Mouse (Mus musculus) MEL (cell line): ENCODE data around the gene Ndst4. TPM values are rescaled to one million over a fixed set of nuclear protein-coding genes. Genes with fewer than 3 reads are reported as not detected.

Source experiments
- DNase-seq: peaks from one replicate; pipeline ENCODE4 v3.0.0; 2011; ENCODE audit warnings: low read depth, low spot score
- H3K27ac ChIP-seq: 2 replicates; pipeline ENCODE4 v1.5.1; 2012; ENCODE audit warnings: low read depth, mild to moderate bottlenecking, control low read depth, low read length, moderate library complexity; ENCODE audit not compliant: control insufficient read depth
- H3K27me3 ChIP-seq, 2 experiments: fragments of 150-350 bp in 1 of 2; sonication (generic) in 1 of 2; 2 replicates each; pipeline ENCODE4 v1.6.1; 2012; ENCODE audit warnings: low read length in 2 of 2, mild to moderate bottlenecking in 2 of 2, improper control_type of control experiment in 1 of 2, moderate library complexity in 1 of 2; ENCODE audit not compliant: insufficient read depth in 2 of 2, control insufficient read depth in 1 of 2
- H3K36me3 ChIP-seq, 2 experiments: 2 replicates each; pipeline ENCODE4 v1.6.1; 2012 to 2014; ENCODE audit warnings: low read length in 2 of 2, improper control_type of control experiment in 1 of 2, inconsistent platforms in 1 of 2, mild to moderate bottlenecking in 1 of 2; ENCODE audit not compliant: insufficient read depth in 2 of 2, control insufficient read depth in 1 of 2
- H3K4me1 ChIP-seq, 2 experiments: fragments of 150-350 bp in 1 of 2; sonication (generic) in 1 of 2; 2 replicates each; pipeline ENCODE4 v1.6.1; 2012; ENCODE audit warnings: low read length in 2 of 2, improper control_type of control experiment in 1 of 2, mild to moderate bottlenecking in 1 of 2; ENCODE audit not compliant: insufficient read depth in 2 of 2, control insufficient read depth in 1 of 2
- H3K4me3 ChIP-seq, 2 experiments: fragments of 150-350 bp in 1 of 2; sonication (generic) in 1 of 2; 2 replicates each; pipeline ENCODE4 v1.5.1; 2012; ENCODE audit warnings: low read depth in 2 of 2, low read length in 2 of 2, mild to moderate bottlenecking in 2 of 2, moderate library complexity in 2 of 2, control low read depth in 1 of 2, improper control_type of control experiment in 1 of 2; ENCODE audit not compliant: control insufficient read depth in 1 of 2, insufficient read depth in 1 of 2
- H3K79me2 ChIP-seq: 2 replicates; pipeline ENCODE4 v1.6.1; 2012; ENCODE audit warnings: mild to moderate bottlenecking, low read length, moderate library complexity; ENCODE audit not compliant: control insufficient read depth, poor library complexity, insufficient read depth
- H3K9ac ChIP-seq: 2 replicates; pipeline ENCODE4 v1.6.1; 2012; ENCODE audit warnings: low read depth, mild to moderate bottlenecking, control low read depth, low read length, moderate library complexity; ENCODE audit not compliant: control insufficient read depth, poor library complexity, severe bottlenecking
- H3K9me3 ChIP-seq: fragments of 150-350 bp; sonication (generic); replicated peaks from 2 replicates; pipeline ENCODE4 v1.6.1; 2012; ENCODE audit warnings: mild to moderate bottlenecking, low read length, improper control_type of control experiment, moderate library complexity; ENCODE audit not compliant: insufficient read depth
- BHLHE40 ChIP-seq: IDR thresholded peaks from 2 replicates; pipeline ENCODE4 v1.6.1; 2012; ENCODE audit warnings: low read depth, mild to moderate bottlenecking, inconsistent platforms, low read length, improper control_type of control experiment, borderline replicate concordance
- CHD1 ChIP-seq: IDR thresholded peaks from 2 replicates; pipeline ENCODE4 v1.6.1; 2012; ENCODE audit warnings: low read depth, mild to moderate bottlenecking, inconsistent platforms, low read length, improper control_type of control experiment
- E2F4 ChIP-seq: IDR thresholded peaks from 2 replicates; pipeline ENCODE4 v1.6.1; 2011; ENCODE audit warnings: low read depth, low read length, improper control_type of control experiment, borderline replicate concordance
- ETS1 ChIP-seq: IDR thresholded peaks from 2 replicates; pipeline ENCODE4 v1.6.1; 2012; ENCODE audit warnings: low read depth, mild to moderate bottlenecking, inconsistent platforms, low read length, improper control_type of control experiment, moderate library complexity
- GABPA ChIP-seq: IDR thresholded peaks from 2 replicates; pipeline ENCODE4 v1.6.1; 2012; ENCODE audit warnings: low read depth, mild to moderate bottlenecking, inconsistent platforms, low read length, improper control_type of control experiment, moderate library complexity
- GATA1 ChIP-seq: IDR thresholded peaks from 2 replicates; pipeline ENCODE4 v1.6.1; 2011; ENCODE audit warnings: low read depth, low read length, improper control_type of control experiment
- HCFC1 ChIP-seq: IDR thresholded peaks from 2 replicates; pipeline ENCODE4 v1.6.1; 2012; ENCODE audit warnings: low read depth, mild to moderate bottlenecking, inconsistent platforms, low read length, improper control_type of control experiment, moderate library complexity
- MAFK ChIP-seq: IDR thresholded peaks from 2 replicates; pipeline ENCODE4 v1.6.1; 2011; ENCODE audit warnings: low read depth, mild to moderate bottlenecking, low read length, improper control_type of control experiment, borderline replicate concordance
- MEF2A ChIP-seq: IDR thresholded peaks from 2 replicates; pipeline ENCODE4 v1.6.1; 2014; ENCODE audit warnings: low read depth, mild to moderate bottlenecking, inconsistent platforms, low read length, improper control_type of control experiment; ENCODE audit not compliant: poor library complexity, insufficient replicate concordance, severe bottlenecking; ENCODE audit errors: extremely low read depth
- MYB ChIP-seq: IDR thresholded peaks from 2 replicates; pipeline ENCODE4 v1.6.1; 2011; ENCODE audit warnings: mild to moderate bottlenecking, low read depth, low read length, improper control_type of control experiment
- MYC ChIP-seq: IDR thresholded peaks from 2 replicates; pipeline ENCODE4 v1.6.1; 2011; ENCODE audit warnings: low read depth, mild to moderate bottlenecking, low read length, improper control_type of control experiment, moderate library complexity
- NELFE ChIP-seq: IDR thresholded peaks from 2 replicates; pipeline ENCODE4 v1.6.1; 2011; ENCODE audit warnings: low read depth, low read length, improper control_type of control experiment
- NRF1 ChIP-seq: IDR thresholded peaks from 2 replicates; pipeline ENCODE4 v1.6.1; 2014; ENCODE audit warnings: low read depth, mild to moderate bottlenecking, inconsistent platforms, low read length, improper control_type of control experiment, moderate library complexity; ENCODE audit not compliant: poor library complexity, insufficient read depth, severe bottlenecking
- POLR2A ChIP-seq, 2 experiments: IDR thresholded peaks; 2 replicates each; pipeline ENCODE4 v1.6.1; 2011 to 2012; ENCODE audit warnings: low read length in 2 of 2, mild to moderate bottlenecking in 2 of 2, control low read depth in 1 of 2, improper control_type of control experiment in 1 of 2, low read depth in 1 of 2, moderate library complexity in 1 of 2; ENCODE audit not compliant: control insufficient read depth in 1 of 2, insufficient read depth in 1 of 2, poor library complexity in 1 of 2
- POLR2AphosphoS2 ChIP-seq: IDR thresholded peaks from 2 replicates; pipeline ENCODE4 v1.6.1; 2011; ENCODE audit warnings: low read length, improper control_type of control experiment
- TBP ChIP-seq: IDR thresholded peaks from 2 replicates; pipeline ENCODE4 v1.8.0; 2011; ENCODE audit warnings: low read depth, low read length, improper control_type of control experiment
- UBTF ChIP-seq: IDR thresholded peaks from 2 replicates; pipeline ENCODE4 v1.6.1; 2012; ENCODE audit warnings: low read depth, mild to moderate bottlenecking, inconsistent platforms, low read length, improper control_type of control experiment, moderate library complexity, borderline replicate concordance; ENCODE audit not compliant: insufficient read depth
- USF1 ChIP-seq: IDR thresholded peaks from 2 replicates; pipeline ENCODE4 v1.6.1; 2014; ENCODE audit warnings: low read depth, mild to moderate bottlenecking, inconsistent platforms, low read length, improper control_type of control experiment, moderate library complexity
- ZKSCAN1 ChIP-seq: IDR thresholded peaks from 2 replicates; pipeline ENCODE4 v1.6.1; 2012; ENCODE audit warnings: low read depth, mild to moderate bottlenecking, inconsistent platforms, low read length, improper control_type of control experiment, moderate library complexity
- ZMIZ1 ChIP-seq: IDR thresholded peaks from 2 replicates; pipeline ENCODE4 v1.6.1; 2012; ENCODE audit warnings: low read depth, mild to moderate bottlenecking, inconsistent platforms, low read length, improper control_type of control experiment, moderate library complexity
- polyA plus RNA-seq, 2 experiments: library from polyadenylated mRNA; stranded (reverse) in 1 of 2; unstranded in 1 of 2; fragments of >175 nt in 1 of 2; fragments of >200 nt in 1 of 2; gene quantifications; 2 replicates each; pipeline versions ENCODE4 v1.2.1 to v1.2.4; 2012; ENCODE audit warnings: low replicate concordance in 2 of 2, low read depth in 1 of 2; ENCODE audit not compliant: insufficient read length in 2 of 2, insufficient read depth in 1 of 2, missing spikeins in 1 of 2
- total RNA-seq: library from RNA; depleted of rRNA; stranded (reverse); fragments of 300-350 nt; gene quantifications from 2 replicates; pipeline ENCODE4 v1.2.3, GENCODE M21; 2012

Gene Ndst4
- total and polyA plus RNA-seq, 3 experiments = not detected

GRCm38 (mm10) chr3:125660114-125660717 is 256.3 kb downstream of the Ndst4 start:
- H3K4me1 ChIP-seq = peaks cover 8 to 11% of the 10 kb centered on the region in 2 experiments
- no peak overlapping the region for H3K4me3 ChIP-seq
- H3K27ac ChIP-seq = no peak overlapping the region
- H3K9me3 ChIP-seq = no peaks in the 10 kb centered on the region
- no peak overlapping the region for H3K9ac ChIP-seq
- H3K27me3 ChIP-seq = no peaks in the 10 kb centered on the region
- DNase-seq = no peak
- H3K79me2 ChIP-seq = no peaks in the 10 kb centered on the region
- peaks cover 0 to 22% of the 10 kb centered on the region in 2 experiments; a peak in 2 of 4 replicates for H3K36me3 ChIP-seq
- no peak for TF ChIP-seq ZKSCAN1
- TF ChIP-seq E2F4 = no peak
- no peak for TF ChIP-seq CHD1
- TF ChIP-seq NELFE = no peak
- TF ChIP-seq TBP = no peak
- no peak for TF ChIP-seq MYC
- no peak for TF ChIP-seq MYB
- no peak for TF ChIP-seq BHLHE40
- no peak for TF ChIP-seq GABPA
- no peak for TF ChIP-seq GATA1
- no peak for TF ChIP-seq UBTF
- TF ChIP-seq MAFK = no peak
- TF ChIP-seq POLR2AphosphoS2 = no peak
- no peak for TF ChIP-seq NRF1
- TF ChIP-seq HCFC1 = no peak
- TF ChIP-seq POLR2A (IDR thresholded peaks at IDR 0.05; ENCODE audit: control insufficient read depth in 1 of 2, insufficient read depth in 1 of 2, low read depth in 1 of 2, low read length in 2 of 2, poor library complexity in 1 of 2) = no peak

GRCm38 (mm10) chr3:125660884-125661532 is 257.1 kb downstream of the Ndst4 start:
- H3K4me1 ChIP-seq = peaks cover 5 to 6% of the 10 kb centered on the region in 2 experiments
- H3K4me3 ChIP-seq = no peak overlapping the region

More at GRCm38 (mm10) chr3:125660884-125661532, 257.1 kb downstream of the Ndst4 start:
- Histone ChIP-seq H3K9ac (no peak overlapping the region), H3K9me3 (no peaks in the 10 kb centered on the region), H3K27ac (no peak overlapping the region), H3K79me2 (no peaks in the 10 kb centered on the region), H3K36me3 (peaks cover 0 to 15% of the 10 kb centered on the region in 2 experiments; a peak in 2 of 4 replicates), H3K27me3 (no peaks in the 10 kb centered on the region)
- no peak for TF ChIP-seq USF1
- no peak for TF ChIP-seq ETS1
- no peak for TF ChIP-seq POLR2A (IDR thresholded peaks at IDR 0.05; ENCODE audit: control insufficient read depth in 1 of 2, insufficient read depth in 1 of 2, low read depth in 1 of 2, low read length in 2 of 2, poor library complexity in 1 of 2)
- no peak for TF ChIP-seq MYC
- TF ChIP-seq MEF2A = no peak
- no peak for TF ChIP-seq ZMIZ1
- no peak for TF ChIP-seq GABPA
- peak; percentile 14 for DNase-seq
